Mouse (Mus musculus) thymus, postnatal 25 days (tissue): ENCODE measurements around the gene Cyp26c1.

Source experiments
- DNase-seq: peaks from one replicate; pipeline ENCODE4 v3.0.0; 2022

Cyp26c1 gene

GRCm38 (mm10) chr19:37685281-37685680, at the start of gene Cyp26c1:
Gene Cyp26c1, plus strand, starts transcription at chr19:37685581.
- DNase-seq, result no peak

DNA sequence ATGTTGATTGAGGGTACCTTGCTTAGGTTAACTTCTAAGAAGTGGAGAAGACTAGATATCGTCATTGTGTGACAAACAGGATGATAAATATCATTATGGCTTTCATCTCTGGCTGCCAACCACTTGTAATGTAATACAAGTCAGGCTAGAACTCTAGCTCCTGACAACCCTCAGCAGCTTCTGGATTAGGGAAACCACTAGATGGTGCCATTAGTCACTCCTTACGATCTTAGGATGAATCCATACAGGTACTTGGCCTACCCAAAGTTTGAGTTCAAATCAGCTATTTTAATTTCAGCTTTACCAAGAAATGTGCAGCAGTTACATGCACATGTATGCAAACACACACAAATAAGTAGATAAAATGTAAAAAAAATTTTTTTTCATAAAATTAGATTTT, 37.4 kb upstream of the Cyp26c1 start:
- DNase-seq, result no peak

DNA sequence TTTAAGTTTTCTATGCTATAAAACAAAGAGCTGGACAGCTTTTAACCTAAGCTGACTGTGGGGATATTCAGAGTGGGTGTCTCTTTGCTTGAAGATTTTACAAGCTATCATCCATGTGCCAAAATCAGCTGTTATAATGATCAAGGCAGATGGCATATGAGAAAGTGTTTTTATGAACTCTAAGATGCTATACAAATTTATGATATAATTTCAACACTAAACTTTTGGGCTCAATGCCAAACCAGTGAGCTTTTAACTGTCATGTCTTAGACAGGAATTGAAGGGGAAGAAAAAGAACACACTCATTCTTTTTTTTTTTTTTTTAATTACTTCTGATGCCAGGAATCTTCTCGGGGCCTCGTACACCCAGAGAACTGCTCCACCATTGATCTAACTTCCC, 34.9 kb upstream of the Cyp26c1 start:
- no peak for DNase-seq

GRCm38 (mm10) chr19:37654012-37654411, 31.4 kb upstream of the Cyp26c1 start:
- DNase-seq, result no peak

DNA sequence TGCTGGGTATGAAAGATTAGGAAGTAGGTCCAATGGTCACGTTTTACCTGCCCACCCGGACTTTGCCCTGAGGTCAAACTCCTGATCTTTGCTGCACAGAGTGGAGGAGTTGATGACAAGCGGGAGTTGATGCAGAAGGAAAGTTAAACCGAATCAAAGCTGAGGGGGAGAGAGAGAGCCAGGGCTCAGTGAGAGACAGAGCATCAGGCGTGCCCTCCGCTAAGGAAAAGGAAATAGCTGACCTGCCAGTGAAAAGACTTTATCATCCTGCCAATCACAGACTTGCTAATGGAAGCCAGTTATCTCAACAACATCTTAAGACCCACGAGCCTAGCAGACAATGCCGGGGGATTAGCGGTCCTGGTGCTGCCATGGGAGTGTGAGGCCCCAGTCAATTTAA, 28.9 kb upstream of the Cyp26c1 start:
- no peak for DNase-seq

- DNase-seq, result no peak
These were observed 20.1 kb upstream of the Cyp26c1 start for GRCm38 (mm10) chr19:37665256-37665655.

- DNase-seq, result no peak
These were observed 17.4 kb upstream of the Cyp26c1 start for GRCm38 (mm10) chr19:37667855-37668594.

GRCm38 (mm10) chr19:37668657-37669056, 16.7 kb upstream of the Cyp26c1 start:
- no peak for DNase-seq

DNA sequence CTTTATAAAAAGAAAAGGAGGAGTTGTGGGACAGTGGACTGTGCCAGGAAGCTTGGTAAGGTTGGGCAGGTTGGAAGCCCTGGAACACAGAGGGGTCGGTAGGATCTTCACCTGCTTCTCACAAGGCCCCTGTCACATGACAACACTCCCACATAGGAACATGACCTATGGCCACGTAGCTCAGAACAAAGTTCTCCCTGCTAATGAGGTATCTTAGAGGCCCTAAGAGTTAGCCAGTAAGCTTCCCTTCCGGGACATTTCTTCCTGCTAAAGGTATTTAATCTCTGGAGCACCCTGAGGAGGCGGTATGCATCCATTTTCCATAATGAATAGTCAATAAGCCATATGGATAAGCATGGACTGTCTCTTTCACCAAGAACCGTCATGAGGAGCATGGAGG, 15.9 kb upstream of the Cyp26c1 start:
- no peak for DNase-seq

DNA sequence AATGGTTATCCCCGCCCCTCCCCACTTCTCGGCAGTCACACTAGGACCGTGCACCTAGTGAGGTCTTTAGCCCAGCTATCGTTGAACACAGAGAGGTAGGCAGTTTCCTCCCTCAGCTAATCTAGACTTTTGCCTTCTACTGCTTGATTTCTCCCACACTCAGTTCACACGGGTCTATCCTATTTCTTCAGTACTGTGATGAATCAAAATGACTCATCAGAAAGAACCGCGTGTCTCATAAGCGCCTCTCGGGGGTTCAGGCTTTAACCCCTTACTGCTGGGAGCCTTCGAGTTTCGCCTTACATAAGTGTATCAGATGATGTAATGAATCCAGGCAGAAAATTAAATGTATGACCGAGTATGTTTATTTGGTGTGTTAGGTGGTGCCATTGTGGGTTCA, 12.0 kb upstream of the Cyp26c1 start:
- no peak for DNase-seq

DNA sequence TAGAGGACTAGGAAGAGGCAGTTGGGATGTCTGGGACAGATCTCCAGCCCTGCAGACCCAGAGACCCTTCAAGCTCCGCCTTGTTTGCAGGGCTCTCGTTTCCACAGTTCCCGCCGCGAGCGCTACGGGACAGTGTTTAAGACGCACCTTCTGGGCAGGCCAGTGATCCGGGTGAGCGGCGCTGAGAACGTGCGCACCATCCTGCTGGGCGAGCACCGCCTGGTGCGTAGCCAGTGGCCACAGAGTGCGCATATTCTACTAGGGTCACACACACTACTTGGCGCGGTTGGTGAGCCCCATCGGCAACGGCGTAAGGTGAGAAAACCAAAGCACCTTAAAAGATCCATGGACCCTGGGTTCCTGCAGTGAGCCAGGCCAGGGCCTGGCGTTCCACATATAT, 966 bp downstream of the Cyp26c1 start:
- DNase-seq, result no peak

GRCm38 (mm10) chr19:37686941-37687850, 1.8 kb downstream of the Cyp26c1 start:
- no peak for DNase-seq

DNA sequence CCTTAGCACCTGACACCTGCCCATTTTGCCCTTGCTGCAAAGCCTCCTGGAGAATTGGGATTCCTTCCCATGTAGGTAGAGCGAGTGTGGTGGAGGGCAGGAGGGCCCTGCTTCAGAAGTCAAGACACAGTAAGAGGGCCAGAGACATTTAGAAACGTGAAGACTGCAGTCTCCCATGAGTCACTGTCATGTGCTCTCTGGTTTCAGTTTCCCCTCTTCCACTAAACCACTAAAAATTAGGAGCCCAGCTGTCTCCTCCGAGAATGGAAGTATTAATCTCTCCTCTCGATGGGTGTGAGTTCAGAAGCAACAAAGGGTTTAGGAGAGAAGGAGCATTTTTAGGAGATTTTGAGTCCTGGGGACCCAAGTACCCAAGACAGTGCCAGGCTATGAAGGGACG, 4.1 kb downstream of the Cyp26c1 start:
- no peak for DNase-seq

- no peak for DNase-seq
These were observed 5.3 kb downstream of the Cyp26c1 start for GRCm38 (mm10) chr19:37690716-37691115.

DNA sequence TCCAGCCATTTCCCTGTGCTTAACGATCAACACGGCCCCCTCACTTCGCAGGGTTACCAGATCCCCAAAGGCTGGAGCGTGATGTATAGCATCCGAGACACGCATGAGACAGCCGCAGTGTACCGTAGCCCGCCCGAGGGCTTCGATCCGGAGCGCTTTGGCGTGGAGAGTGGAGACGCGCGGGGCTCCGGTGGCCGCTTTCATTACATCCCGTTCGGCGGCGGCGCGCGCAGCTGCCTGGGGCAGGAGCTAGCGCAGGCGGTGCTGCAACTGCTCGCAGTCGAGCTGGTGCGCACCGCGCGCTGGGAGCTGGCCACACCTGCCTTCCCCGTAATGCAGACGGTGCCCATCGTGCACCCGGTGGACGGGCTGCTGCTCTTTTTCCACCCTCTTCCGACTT, 7.5 kb downstream of the Cyp26c1 start:
- peak; percentile 6 for DNase-seq

- no peak for DNase-seq
These were observed 9.8 kb downstream of the Cyp26c1 start for GRCm38 (mm10) chr19:37695146-37695545.

DNA sequence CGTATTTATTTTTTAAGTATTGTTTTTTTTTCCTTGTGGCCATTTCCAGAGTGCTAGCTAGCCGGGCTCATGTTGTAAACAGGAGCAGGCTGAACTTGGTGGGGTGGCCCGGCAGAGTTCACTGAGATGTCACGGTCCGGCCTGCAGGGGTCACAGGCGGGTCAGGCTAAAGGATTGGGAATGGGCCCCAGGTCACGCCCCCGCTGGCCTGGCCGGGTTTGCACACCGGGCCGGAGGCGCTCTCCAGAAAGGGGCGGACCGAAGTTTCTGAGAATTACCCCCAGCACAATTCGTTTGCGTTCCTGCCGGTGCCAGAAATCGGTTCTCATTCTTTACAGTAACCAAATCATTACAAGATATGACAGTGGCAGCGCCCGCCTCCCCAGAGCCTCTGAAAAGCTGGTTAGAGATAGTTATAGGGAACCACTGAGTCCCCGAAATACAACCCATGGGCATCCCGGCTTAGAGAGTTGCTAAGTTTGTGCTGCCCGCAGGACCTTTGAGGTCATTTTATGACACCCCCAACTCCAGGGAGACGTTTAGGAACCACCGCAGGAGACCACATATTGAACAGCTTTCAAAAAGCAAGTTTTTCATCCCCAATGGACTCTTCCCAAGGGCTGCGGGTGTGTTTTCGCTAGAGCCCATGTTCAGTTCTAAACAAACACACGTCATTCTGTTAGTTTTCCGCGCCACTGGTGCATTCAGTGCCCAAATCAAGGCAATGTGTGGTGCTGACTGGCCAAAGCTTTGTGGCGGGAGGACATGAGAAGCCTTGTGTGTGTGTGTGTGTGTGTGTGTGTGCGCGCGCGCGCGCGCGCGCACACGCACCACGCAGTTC, 10.6 kb downstream of the Cyp26c1 start:
- no peak for DNase-seq

DNA sequence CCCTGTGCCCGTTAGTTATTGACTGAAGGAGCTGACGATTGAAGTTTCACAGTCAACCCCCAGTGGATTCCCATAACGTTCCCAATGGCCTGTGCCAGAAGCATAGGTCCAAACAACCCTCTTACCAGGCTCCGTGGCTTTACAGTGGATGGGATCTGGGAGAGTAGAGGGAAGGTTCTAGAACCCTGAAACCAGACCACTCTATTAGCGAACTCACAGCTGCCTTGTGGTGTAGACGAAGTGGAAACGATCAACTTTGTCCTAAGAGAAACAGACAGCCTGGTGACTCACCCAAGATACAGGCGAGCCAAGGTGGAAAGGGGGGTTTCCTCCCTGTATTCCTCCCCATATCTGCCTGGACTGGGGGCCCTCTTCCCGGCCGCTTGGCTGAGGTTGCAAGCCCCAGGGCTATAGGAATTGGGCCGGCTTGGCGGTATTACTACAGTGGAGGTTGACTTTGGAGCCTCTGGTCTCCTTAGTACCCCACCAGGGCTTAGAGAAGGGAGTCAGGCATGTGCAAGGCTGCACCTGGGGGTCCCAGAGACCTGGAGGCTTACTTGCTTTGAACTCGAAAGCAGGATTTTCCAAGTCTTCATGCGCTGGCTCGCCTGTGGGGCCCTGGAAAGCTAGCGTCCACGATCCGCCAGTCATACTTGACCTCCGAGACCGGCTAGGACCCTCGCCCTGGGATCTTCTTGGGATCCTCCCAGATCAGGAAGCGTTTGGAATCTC, 11.4 kb downstream of the Cyp26c1 start:
- no peak for DNase-seq

DNA sequence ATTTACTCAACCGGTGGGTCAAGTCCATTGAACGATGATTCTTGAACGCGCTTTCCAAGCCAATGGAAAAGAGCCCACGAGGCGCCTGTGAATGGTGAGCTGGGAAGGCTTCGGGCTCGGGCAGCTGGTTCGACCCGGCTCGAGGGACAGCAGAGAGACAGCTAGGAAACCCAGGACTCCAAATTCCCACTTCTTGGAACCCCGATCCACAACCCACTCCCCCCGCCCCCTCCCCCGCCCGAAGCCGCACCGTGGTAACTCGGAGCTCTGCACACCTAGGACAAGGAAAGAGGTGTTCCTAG, 11.9 kb downstream of the Cyp26c1 start:
- no peak for DNase-seq

DNA sequence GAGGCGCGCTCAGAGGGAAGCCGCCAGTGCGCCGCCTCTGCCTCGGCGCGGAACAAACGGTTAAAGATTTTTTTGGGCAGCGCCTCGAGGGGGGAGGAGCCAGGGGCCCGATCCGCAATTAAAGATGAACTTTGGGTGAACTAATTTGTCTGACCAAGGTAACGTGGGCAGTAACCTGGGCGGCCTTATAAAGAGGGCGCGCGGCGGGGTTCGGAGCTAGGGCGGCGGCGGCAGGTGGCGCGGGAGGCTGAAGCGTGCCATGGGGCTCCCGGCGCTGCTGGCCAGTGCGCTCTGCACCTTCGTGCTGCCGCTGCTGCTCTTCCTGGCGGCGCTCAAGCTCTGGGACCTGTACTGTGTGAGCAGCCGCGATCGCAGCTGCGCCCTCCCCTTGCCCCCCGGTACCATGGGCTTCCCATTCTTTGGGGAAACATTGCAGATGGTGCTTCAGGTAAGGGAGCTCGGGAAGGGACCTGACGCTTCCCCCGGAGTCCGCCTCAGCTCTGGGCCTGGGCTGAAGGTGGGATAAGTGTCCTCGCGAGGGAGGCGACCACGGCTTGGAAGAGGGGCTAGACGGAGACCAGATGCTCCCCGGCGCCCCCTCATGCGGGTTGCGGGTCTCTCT, 12.4 kb downstream of the Cyp26c1 start, which contains the start of gene Cyp26a1:
Gene Cyp26a1 (plus strand): TSS at position 148 of the 622 bp plus-strand sequence.
- DNase-seq, result no peak

DNA sequence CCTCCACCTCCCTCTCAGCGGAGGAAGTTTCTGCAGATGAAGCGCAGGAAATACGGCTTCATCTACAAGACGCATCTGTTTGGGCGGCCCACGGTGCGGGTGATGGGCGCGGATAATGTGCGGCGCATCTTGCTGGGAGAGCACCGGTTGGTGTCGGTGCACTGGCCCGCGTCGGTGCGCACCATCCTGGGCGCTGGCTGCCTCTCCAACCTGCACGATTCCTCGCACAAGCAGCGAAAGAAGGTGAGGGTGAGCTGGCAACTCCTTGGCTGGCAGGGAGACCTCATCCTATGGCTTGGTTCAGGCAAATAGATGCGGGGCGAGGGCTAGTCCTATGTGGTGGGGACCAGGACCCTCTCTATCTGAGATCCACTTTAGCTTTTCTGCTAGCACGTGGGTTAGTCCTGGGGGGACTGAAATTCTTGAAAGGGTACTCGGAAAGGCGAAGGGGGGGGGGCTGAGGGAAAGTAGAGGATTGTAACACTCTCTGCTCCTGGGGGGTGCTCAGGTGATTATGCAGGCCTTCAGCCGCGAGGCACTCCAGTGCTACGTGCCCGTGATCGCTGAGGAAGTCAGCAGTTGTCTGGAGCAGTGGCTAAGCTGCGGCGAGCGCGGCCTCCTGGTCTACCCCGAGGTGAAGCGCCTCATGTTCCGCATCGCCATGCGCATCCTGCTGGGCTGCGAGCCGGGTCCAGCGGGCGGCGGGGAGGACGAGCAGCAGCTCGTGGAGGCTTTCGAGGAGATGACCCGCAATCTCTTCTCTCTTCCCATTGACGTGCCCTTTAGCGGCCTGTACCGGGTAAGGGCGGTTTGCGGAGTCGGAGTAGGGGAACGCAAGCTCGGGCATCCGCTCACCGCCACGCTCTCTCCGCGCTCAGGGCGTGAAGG, 13.1 kb downstream of the Cyp26c1 start:
- no peak for DNase-seq
